Mouse (Mus musculus) layer of hippocampus, postnatal 14 days (tissue): Measurements from ENCODE around the gene Jph4. TPM values are rescaled to one million over a fixed set of nuclear protein-coding genes. Genes with fewer than 3 reads are reported as not detected.

Source experiments
- DNase-seq, 2 experiments: peaks; one replicate each; pipeline ENCODE4 v3.0.0; 2021 to 2022; ENCODE audit warnings: low spot score in 2 of 2, mixed read lengths in 1 of 2
- total RNA-seq, 2 experiments: library from RNA; stranded (reverse); gene quantifications; 2 replicates each; pipeline ENCODE4 v1.2.3; 2021

Jph4 gene
- total RNA-seq, 2 experiments from 2014 or later, result 408 to 411 TPM

GRCm38 (mm10) chr14:55066042-55066441, 50.7 kb downstream of the Jph4 start:
- DNase-seq, result no peak

GRCm38 (mm10) chr14:55065391-55065790, 51.3 kb downstream of the Jph4 start:
- no peak for DNase-seq

GRCm38 (mm10) chr14:55064481-55065370, 52.0 kb downstream of the Jph4 start:
- no peak for DNase-seq

- DNase-seq, result no peak
Observed at GRCm38 (mm10) chr14:55063581-55064381, 53.0 kb downstream of the Jph4 start.

- DNase-seq, result no peak
Observed at GRCm38 (mm10) chr14:55063117-55063516, 53.6 kb downstream of the Jph4 start.

- DNase-seq, result no peak
Observed at GRCm38 (mm10) chr14:55062626-55063025, 54.1 kb downstream of the Jph4 start.

- DNase-seq, result no peak
Observed at GRCm38 (mm10) chr14:55061845-55062244, 54.9 kb downstream of the Jph4 start.

- no peak for DNase-seq
Observed at GRCm38 (mm10) chr14:55059931-55060330, 56.8 kb downstream of the Jph4 start.

GRCm38 (mm10) chr14:55059009-55059408, 57.7 kb downstream of the Jph4 start:
- no peak for DNase-seq

Other genes starting within 250 kb of the Jph4 start
- 10 to 100 TPM; 20.8 to 21.7 TPM for gene Homez, start 246.0 kb downstream of the Jph4 start, total RNA-seq
- gene Ppp1r3e, start 239.4 kb downstream of the Jph4 start, total RNA-seq, result 10 to 100 TPM; 24.3 to 27.5 TPM
- gene Bcl2l2, start 233.6 kb downstream of the Jph4 start, total RNA-seq, result 10 to 100 TPM; 95.3 to 96.8 TPM
- under 1 TPM; 0.30 to 0.88 TPM for gene Gm20521, start 233.5 kb downstream of the Jph4 start, total RNA-seq
- 100 to 1,000 TPM; 256 to 278 TPM for gene Pabpn1, start 224.4 kb downstream of the Jph4 start, total RNA-seq
- gene Slc22a17, start 203.8 kb downstream of the Jph4 start, total RNA-seq, result 100 to 1,000 TPM; 676 to 680 TPM
- gene Efs, start 190.8 kb downstream of the Jph4 start, total RNA-seq, result 10 to 100 TPM; 14.7 to 17.0 TPM
- gene Il25, start 184.2 kb downstream of the Jph4 start, total RNA-seq, result not detected
- gene Cmtm5, start 180.7 kb downstream of the Jph4 start, total RNA-seq, result 10 to 100 TPM; 57.9 to 58.0 TPM
- 1 to 10 TPM; 2.0 to 2.8 TPM for gene Myh6, start 150.0 kb downstream of the Jph4 start, total RNA-seq
- gene Gm17428, start 140.0 kb downstream of the Jph4 start, total RNA-seq, result not detected
- gene Myh7, start 122.3 kb downstream of the Jph4 start, total RNA-seq, result 1 to 10 TPM; 4.0 to 5.4 TPM
- 10 to 100 TPM; 28.6 to 33.5 TPM for gene Ngdn, start 101.5 kb downstream of the Jph4 start, total RNA-seq
- 10 to 100 TPM; 41.2 to 48.8 TPM for gene Zfhx2, start 24.6 kb downstream of the Jph4 start, total RNA-seq
- gene Thtpa, start 22.2 kb downstream of the Jph4 start, total RNA-seq, result 10 to 100 TPM; 21.7 to 24.7 TPM
- gene Ap1g2, start 10.3 kb downstream of the Jph4 start, total RNA-seq, result 10 to 100 TPM; 15.8 to 18.6 TPM
- not detected for gene Dhrs2, start 105.1 kb upstream of the Jph4 start, total RNA-seq